Mouse (Mus musculus) embryonic facial prominence, embryonic 11.5 days (tissue): ENCODE measurements around the gene Tor1b. TPM values are rescaled to one million over a fixed set of nuclear protein-coding genes. Genes with fewer than 3 reads are reported as not detected.
"Not testable (repeated sequence)": the region's sequence is repeated elsewhere in the genome, so short reads cannot be mapped to it uniquely, and the experiment has no call there.

Experiments
- ATAC-seq: fragments of 200-750 bp; cut with Nextera tagmentation; replicated peaks from 2 replicates; pipeline ENCODE4 v1.8.0; 2017; ENCODE audit warnings: low read depth; ENCODE audit not compliant: insufficient number of reproducible peaks, low FRiP score, low TSS enrichment
- DNase-seq: peaks from one replicate; pipeline ENCODE4 v3.0.0-alpha.2; 2015; ENCODE audit warnings: low spot score
- H3K27ac ChIP-seq: fragments of 300-500 bp; sonication (generic); replicated peaks from 2 replicates; pipeline ENCODE4 v1.5.1; 2014; ENCODE audit warnings: mild to moderate bottlenecking, low read depth, low read length, control low read depth
- H3K27me3 ChIP-seq: fragments of 300-500 bp; sonication (generic); 2 replicates; pipeline ENCODE4 v1.6.1; 2014; ENCODE audit warnings: mild to moderate bottlenecking, low read length, moderate library complexity, mixed read lengths; ENCODE audit not compliant: control insufficient read depth, insufficient read depth
- H3K36me3 ChIP-seq: fragments of 300-500 bp; sonication (generic); replicated peaks from 2 replicates; pipeline ENCODE4 v1.6.1; 2014; ENCODE audit warnings: low read depth, mild to moderate bottlenecking, low read length, moderate library complexity, mixed read lengths; ENCODE audit not compliant: control insufficient read depth, insufficient read depth
- H3K4me1 ChIP-seq: fragments of 300-500 bp; sonication (generic); 2 replicates; pipeline ENCODE4 v1.6.1; 2014; ENCODE audit warnings: low read length, mixed read lengths; ENCODE audit not compliant: control insufficient read depth, insufficient read depth
- H3K4me2 ChIP-seq: fragments of 300-500 bp; sonication (generic); 2 replicates; pipeline ENCODE4 v1.6.1; 2014; ENCODE audit warnings: low read depth, mild to moderate bottlenecking, control low read depth, low read length, moderate library complexity
- H3K4me3 ChIP-seq: fragments of 300-500 bp; sonication (generic); 2 replicates; pipeline ENCODE4 v1.5.1; 2014; ENCODE audit warnings: low read depth, low read length, control low read depth
- H3K9ac ChIP-seq: fragments of 300-500 bp; sonication (generic); replicated peaks from 2 replicates; pipeline ENCODE4 v1.6.1; 2014; ENCODE audit warnings: mild to moderate bottlenecking, control low read depth, low read length
- H3K9me3 ChIP-seq: fragments of 300-500 bp; sonication (generic); replicated peaks from 2 replicates; pipeline ENCODE4 v1.6.1; 2016; ENCODE audit warnings: mild to moderate bottlenecking, low read length, inconsistent platforms, mixed read lengths; ENCODE audit not compliant: control insufficient read depth
- WGBS: fragments of 180-500 bp; shearing (Covaris S2); extraction: QIAGEN DNeasy Blood & Tissue Kit; methylation state at CpG from one replicate; pipeline ENCODE4 v1.1.7; 2014; 5-methylcytosine and 5-hydroxymethylcytosine counted together
- polyA plus RNA-seq: library from polyadenylated mRNA; unstranded; fragments of >200 nt; fragmentation: Nextera tagmentation; extraction: Ambion mirVana; gene quantifications from 2 replicates; pipeline ENCODE4 v1.2.1, GENCODE M21; 2014

Gene Tor1b
- polyA plus RNA-seq, 1 experiment from 2014 or later, result 26.0 TPM

GRCm38 (mm10) chr2:30926381-30926780 is 26.4 kb upstream of the Tor1b start:
- no peak overlapping the region for H3K4me3 ChIP-seq
- no peak for DNase-seq
- no peak overlapping the region for H3K27ac ChIP-seq
- no peak for ATAC-seq
- H3K9ac ChIP-seq, result no peak overlapping the region
- no peaks in the 10 kb centered on the region for H3K27me3 ChIP-seq
- H3K4me1 ChIP-seq, result peaks cover 8% of the 10 kb centered on the region
- WGBS, result 72% methylated on average over 4 of the region's 4 CpGs
- H3K4me2 ChIP-seq, result no peak overlapping the region
- H3K9me3 ChIP-seq, result no peaks in the 10 kb centered on the region
- no peaks in the 10 kb centered on the region for H3K36me3 ChIP-seq

- DNase-seq (no peak), ATAC-seq (no peak)
- peaks cover 8% of the 10 kb centered on the region for H3K4me1 ChIP-seq
- no peaks in the 10 kb centered on the region for H3K36me3 ChIP-seq
- H3K4me2 ChIP-seq, result no peak overlapping the region
- H3K27me3 ChIP-seq, result no peaks in the 10 kb centered on the region
- no peak overlapping the region; the same call in 1 of the 2 replicates for H3K27ac ChIP-seq
- H3K4me3 ChIP-seq, result no peak overlapping the region
- no peak overlapping the region for H3K9ac ChIP-seq
- no peaks in the 10 kb centered on the region for H3K9me3 ChIP-seq
- WGBS, result 41% methylated on average over 9 of the region's 9 CpGs
Measured at GRCm38 (mm10) chr2:30927151-30927781, 25.5 kb upstream of the Tor1b start.

DNA sequence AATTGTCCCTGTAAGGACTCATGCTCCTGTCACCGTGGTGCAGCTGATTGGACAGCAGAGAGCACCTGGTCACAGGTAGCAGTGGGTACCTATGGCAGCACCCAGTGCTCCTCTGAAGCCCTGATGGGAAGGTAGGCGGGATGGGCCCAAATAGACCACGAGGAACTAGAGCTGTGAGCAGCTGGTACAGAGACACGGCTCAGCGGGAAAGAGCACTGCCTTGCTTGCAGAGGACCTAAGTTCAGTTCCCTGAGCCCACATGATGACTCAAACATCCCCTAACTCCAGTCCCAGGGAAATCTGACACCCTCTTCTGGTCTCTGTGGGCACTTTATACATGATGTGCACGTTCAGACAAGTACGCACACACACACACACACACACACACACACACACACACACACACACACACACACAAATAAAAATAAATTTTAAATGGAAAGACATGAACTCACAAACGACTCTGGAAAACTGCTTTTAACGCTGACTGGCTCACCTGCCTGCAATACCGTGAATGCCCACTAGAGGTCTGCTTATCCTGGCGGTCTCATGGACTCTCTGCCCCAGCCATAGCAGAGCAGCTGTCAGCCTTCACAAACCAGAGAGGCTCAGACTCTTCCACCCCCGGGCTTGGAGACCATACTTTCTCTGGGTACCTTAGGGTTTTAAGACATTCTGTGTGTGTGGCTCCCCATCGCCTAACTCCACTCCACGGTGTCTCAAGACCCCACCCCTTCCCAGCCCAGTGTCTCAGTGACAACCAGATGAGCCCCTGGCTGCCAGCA is 24.7 kb upstream of the Tor1b start:
- peaks cover 8% of the 10 kb centered on the region for H3K4me1 ChIP-seq
- H3K36me3 ChIP-seq, result no peaks in the 10 kb centered on the region
- 21% methylated on average over 14 of the region's 14 CpGs for WGBS
- no peaks in the 10 kb centered on the region for H3K27me3 ChIP-seq
- H3K9me3 ChIP-seq, result no peaks in the 10 kb centered on the region
- H3K4me2 ChIP-seq, result no peak overlapping the region
- no peak overlapping the region for H3K4me3 ChIP-seq
- H3K9ac ChIP-seq, result no peak overlapping the region
- ATAC-seq (no peak; the same call in 1 of the 2 replicates), DNase-seq (peak; percentile 92)
- H3K27ac ChIP-seq, result no peak overlapping the region

GRCm38 (mm10) chr2:30928893-30929482 is 23.8 kb upstream of the Tor1b start:
- DNase-seq (peak; percentile 25), ATAC-seq (no peak)
- 29% methylated on average over 12 of the region's 12 CpGs for WGBS
- H3K9me3 ChIP-seq, result no peaks in the 10 kb centered on the region
- H3K4me3 ChIP-seq, result 0 out of 2 replicates have a peak overlapping the region, but pooled peaks have one; percentile 15
- H3K36me3 ChIP-seq, result no peaks in the 10 kb centered on the region
- no peak overlapping the region for H3K9ac ChIP-seq
- H3K4me2 ChIP-seq, result peak overlapping the region; percentile 50
- no peak overlapping the region for H3K27ac ChIP-seq
- no peaks in the 10 kb centered on the region for H3K27me3 ChIP-seq
- H3K4me1 ChIP-seq, result peaks cover 8% of the 10 kb centered on the region

DNA sequence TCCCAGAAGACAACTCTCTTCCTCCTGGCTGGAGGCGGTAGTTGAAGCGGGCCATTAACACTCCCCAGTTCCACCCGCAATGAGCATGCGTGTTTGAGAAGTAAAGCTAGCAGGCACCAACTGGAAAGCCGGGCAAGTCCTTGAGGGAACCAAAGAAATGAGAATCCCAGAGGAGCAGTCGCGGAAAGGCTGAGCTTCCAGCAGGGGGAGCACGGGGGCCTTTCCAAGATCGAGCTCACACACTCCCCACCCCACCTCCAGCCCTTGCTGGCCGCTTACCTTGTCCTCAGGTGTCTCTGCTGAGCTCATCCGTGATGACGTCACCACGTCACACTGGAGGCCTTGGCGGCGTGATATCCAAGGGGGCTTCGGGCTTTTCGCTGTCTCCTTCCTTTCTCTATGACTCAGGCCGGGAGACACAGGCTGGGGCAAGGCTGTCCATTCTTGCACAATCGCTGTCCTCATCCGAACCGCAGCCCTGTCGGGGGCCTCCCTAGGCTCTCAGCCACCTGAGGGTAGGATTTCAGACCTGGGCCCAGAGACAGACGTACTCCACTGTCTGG is 23.2 kb upstream of the Tor1b start, which contains the start of gene Ptges:
Gene Ptges (minus strand): TSS at position 381 of the 563 bp plus-strand sequence.
- Histone ChIP-seq H3K36me3 (no peaks in the 10 kb centered on the region), H3K27me3 (no peaks in the 10 kb centered on the region), H3K4me3 (peak within 1 kb of the TSS; percentile 15; the same call in 1 of the 2 replicates), H3K4me1 (peaks cover 8% of the 10 kb centered on the region), H3K27ac (no peak within 1 kb of the TSS), H3K9ac (peak within 1 kb of the TSS; percentile 28; the same call in 1 of the 2 replicates), H3K4me2 (peak within 1 kb of the TSS; percentile 50), H3K9me3 (no peaks in the 10 kb centered on the region)
- ATAC-seq, result no peak; the same call in 1 of the 2 replicates
- 2% methylated on average over 23 of the region's 23 CpGs for WGBS
- DNase-seq, result peak; percentile 83

- H3K27me3 ChIP-seq, ATAC-seq, H3K36me3 ChIP-seq, DNase-seq, H3K4me2 ChIP-seq, H3K9me3 ChIP-seq, H3K4me1 ChIP-seq, H3K9ac ChIP-seq, H3K4me3 ChIP-seq, H3K27ac ChIP-seq: not testable (repeated sequence)
- WGBS, result 81% methylated on average over 2 of the region's 2 CpGs
Measured at GRCm38 (mm10) chr2:30930846-30931245, 21.9 kb upstream of the Tor1b start.

- Histone ChIP-seq H3K9ac (no peak overlapping the region; the same call in 1 of the 2 replicates), H3K27me3 (no peaks in the 10 kb centered on the region)
- WGBS, result 86% methylated on average over 3 of the region's 3 CpGs
Measured at GRCm38 (mm10) chr2:30931922-30932321, 20.8 kb upstream of the Tor1b start.

More at GRCm38 (mm10) chr2:30931922-30932321, 20.8 kb upstream of the Tor1b start:
- Histone ChIP-seq H3K9me3 (no peaks in the 10 kb centered on the region), H3K4me1 (peaks cover 8% of the 10 kb centered on the region), H3K27ac (no peak overlapping the region), H3K4me3 (no peak overlapping the region), H3K4me2 (no peak overlapping the region), H3K36me3 (no peaks in the 10 kb centered on the region)
- DNase-seq, result no peak
- ATAC-seq, result no peak
